31 mouse cellular contexts compared by ENCODE assay signal in the genomic region with DNA sequence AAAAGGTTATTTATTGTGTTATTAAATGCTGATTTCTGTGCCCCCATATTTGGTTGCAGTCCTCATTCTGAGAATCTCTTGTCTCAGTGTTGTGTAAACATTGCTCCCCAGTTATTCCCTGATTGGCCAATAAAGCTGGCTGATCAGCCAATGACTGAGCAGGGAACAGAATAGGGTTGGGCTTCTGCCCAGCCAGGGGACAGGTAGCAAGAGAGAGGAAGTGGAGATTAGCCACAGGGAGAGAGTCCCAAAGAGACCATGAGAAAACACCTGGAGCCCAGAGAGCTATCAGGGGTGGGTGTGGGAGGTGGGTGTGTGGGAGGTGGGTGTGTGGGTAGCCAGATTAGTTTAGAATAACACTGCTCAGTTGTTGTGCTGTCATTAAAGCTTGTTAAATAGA. TPM values are rescaled to one million over a fixed set of nuclear protein-coding genes. Genes with fewer than 3 reads are reported as not detected.
A peak's percentile ranks its signal among the peaks of the same experiment; 100 is the strongest.
DNase-seq lines count a peak whose midpoint lies in the region; ATAC-seq and TF ChIP-seq lines count a peak whose summit lies in the region.
"Had no signal": no experiment of that assay in that cellular context is flagged by ENCODE, and none has a peak within 500 bp of the region (broad histone marks: within the 10 kb centered on the region; RNA-seq: fewer than 3 reads in every experiment).

No protein-coding gene starts in this region.

- no peaks in the 10 kb centered on the region for H3K36me3 ChIP-seq in kidney, adult 2 months (ENCODE audit: control insufficient read depth, insufficient read depth, low read length)
- no peaks in the 10 kb centered on the region for H3K36me3 ChIP-seq in liver, embryonic 16.5 days (ENCODE audit: control insufficient read depth, insufficient read depth)
- H3K36me3 ChIP-seq: embryonic facial prominence, embryonic 13.5 days; heart, embryonic 12.5 days; limb, embryonic 10.5 days; limb, embryonic 15.5 days; lung, embryonic 15.5 days had no signal

- no peak overlapping the region for H3K4me3 ChIP-seq in kidney, adult 2 months (ENCODE audit: insufficient read depth, low read depth, low read length)
- H3K4me3 ChIP-seq in liver, embryonic 16.5 days (ENCODE audit: low read depth, low read length), result no peak overlapping the region
- H3K4me3 ChIP-seq: embryonic facial prominence, embryonic 13.5 days; erythroblast, embryonic 14.5 days; gastrocnemius, adult 2 months; heart, adult 2 months; heart, embryonic 12.5 days; limb, embryonic 10.5 days; limb, embryonic 15.5 days; lung, embryonic 15.5 days had no signal

- no peaks in the 10 kb centered on the region; the same call in 1 of the 2 replicates for H3K4me1 ChIP-seq in kidney, adult 2 months (ENCODE audit: control insufficient read depth, insufficient read depth, low read length)
- H3K4me1 ChIP-seq in liver, embryonic 16.5 days (ENCODE audit: control insufficient read depth, low read depth, low read length), result no peaks in the 10 kb centered on the region
- H3K4me1 ChIP-seq: embryonic facial prominence, embryonic 13.5 days; limb, embryonic 10.5 days; limb, embryonic 15.5 days; lung, embryonic 15.5 days had no signal

- no peaks in the 10 kb centered on the region for H3K27me3 ChIP-seq in kidney, adult 2 months (replicated peaks; ENCODE audit: control insufficient read depth, insufficient read depth, low read length)
- H3K27me3 ChIP-seq in liver, embryonic 16.5 days (ENCODE audit: control insufficient read depth, insufficient read depth, low read depth, low read length), result no peaks in the 10 kb centered on the region
- H3K27me3 ChIP-seq: embryonic facial prominence, embryonic 13.5 days; heart, embryonic 12.5 days; limb, embryonic 15.5 days; lung, embryonic 15.5 days had no signal

- TF ChIP-seq CTCF in kidney, adult 2 months (conservative IDR thresholded peaks at IDR 0.05; ENCODE audit: insufficient read depth, insufficient read length, low read depth, low read length), result no peak

- no peak overlapping the region for H3K9ac ChIP-seq in liver, embryonic 16.5 days (ENCODE audit: low read depth, low read length)
- H3K9ac ChIP-seq: embryonic facial prominence, embryonic 13.5 days; heart, embryonic 12.5 days; hindbrain, embryonic 14.5 days; limb, embryonic 15.5 days; lung, embryonic 15.5 days had no signal

- TF ChIP-seq POLR2A in kidney, adult 2 months (IDR thresholded peaks at IDR 0.05; ENCODE audit: low read depth, low read length), result no peak

- DNase-seq in kidney, adult 2 months, result peak; percentile 12
- no peak for DNase-seq in kidney, postnatal 10 days
- DNase-seq in retina, postnatal 1 day, result peak; percentile 17
- no peak for DNase-seq in retina, embryonic 14.5 days (ENCODE audit: low spot score)
- DNase-seq in B cell, adult 2 months, result no peak
- no peak for DNase-seq in thymus, postnatal 14 days
- no peak for DNase-seq in cerebellum, adult 11 months
- DNase-seq: adrenal gland, adult 2 months; cerebellum, adult 9-11 months; embryo, embryonic 11 days; gastrocnemius, adult 2 months; gastrocnemius, postnatal 36 days; heart, adult 2 months; kidney, adult 18-20 months; kidney, postnatal 36 days had no signal

- H3K4me2 ChIP-seq in liver, embryonic 16.5 days (ENCODE audit: low read depth, low read length), result no peak overlapping the region
- H3K4me2 ChIP-seq: embryonic facial prominence, embryonic 13.5 days; heart, embryonic 12.5 days; hindbrain, embryonic 14.5 days; limb, embryonic 15.5 days; lung, embryonic 15.5 days; midbrain, embryonic 11.5 days had no signal

- no peaks in the 10 kb centered on the region for H3K9me3 ChIP-seq in liver, embryonic 16.5 days (replicated peaks; ENCODE audit: control insufficient read depth, low read length)
- H3K9me3 ChIP-seq: embryonic facial prominence, embryonic 13.5 days; heart, embryonic 12.5 days; limb, embryonic 10.5 days; limb, embryonic 15.5 days; lung, embryonic 15.5 days had no signal

- ATAC-seq in liver, embryonic 16.5 days (ENCODE audit: low read depth), result peak; percentile 70; the same call in 1 of the 2 replicates
- ATAC-seq: activated CD4-positive, CD25-positive, alpha-beta regulatory T cell, adult 4 months; forebrain, embryonic 16.5 days; inflammation-experienced regulatory T-cells, adult 6 months; midbrain, embryonic 16.5 days had no signal

- H3K27ac ChIP-seq in kidney, adult 2 months (ENCODE audit: insufficient read depth, low read depth, low read length), result no peak overlapping the region
- no peak overlapping the region for H3K27ac ChIP-seq in liver, embryonic 16.5 days (ENCODE audit: low read length)
- H3K27ac ChIP-seq: embryonic facial prominence, embryonic 13.5 days; gastrocnemius, adult 2 months; heart, adult 2 months; hindbrain, embryonic 14.5 days; limb, embryonic 10.5 days; limb, embryonic 15.5 days; lung, embryonic 15.5 days had no signal

RNA-seq across cellular contexts. Expression of a gene that starts 3.7 kb away (rescaled TPM):
- 0.08 and 0.15 TPM in 2 replicates for polyA plus RNA-seq in kidney, adult 2 months (2012; rRNA removed)
- not detected in 2 replicates for polyA plus RNA-seq in liver, embryonic 16.5 days (2015; fragmentation: Nextera tagmentation; extraction: Ambion mirVana)
- polyA plus RNA-seq: adrenal gland, adult 2 months; embryonic facial prominence, embryonic 13.5 days; erythroblast, embryonic 14.5 days; forebrain, embryonic 11.5 days; forebrain, embryonic 16.5 days; heart, embryonic 12.5 days; heart, postnatal 0 days; hindbrain, embryonic 14.5 days; inflammation-experienced regulatory T-cells, adult 6 months; limb, embryonic 10.5 days; limb, embryonic 15.5 days; midbrain, embryonic 11.5 days; midbrain, embryonic 16.5 days; neural tube, embryonic 11.5 days had no signal

RNA-seq across cellular contexts. Expression of a gene that starts 20.3 kb away (rescaled TPM):
- 0.06 and 0.08 TPM in 2 replicates for polyA plus RNA-seq in kidney, adult 2 months (2012; rRNA removed)
- not detected in 2 replicates for polyA plus RNA-seq in liver, embryonic 16.5 days (2015; fragmentation: Nextera tagmentation; extraction: Ambion mirVana)
- polyA plus RNA-seq: activated CD4-positive, CD25-positive, alpha-beta regulatory T cell, adult 4 months; adrenal gland, adult 2 months; embryonic facial prominence, embryonic 13.5 days; erythroblast, embryonic 14.5 days; forebrain, embryonic 11.5 days; forebrain, embryonic 16.5 days; heart, embryonic 12.5 days; heart, postnatal 0 days; inflammation-experienced regulatory T-cells, adult 6 months; limb, embryonic 10.5 days; midbrain, embryonic 11.5 days had no signal

RNA-seq across cellular contexts. Expression of a gene that starts 34.3 kb away (rescaled TPM):
- polyA plus RNA-seq in kidney, adult 2 months (2012; rRNA removed), result 5.6 and 8.0 TPM in 2 replicates
- polyA plus RNA-seq in liver, embryonic 16.5 days (2015; fragmentation: Nextera tagmentation; extraction: Ambion mirVana), result 9.5 and 10.2 TPM in 2 replicates

RNA-seq across cellular contexts. Expression of a gene that starts 34.5 kb away (rescaled TPM):
- polyA plus RNA-seq in kidney, adult 2 months (2012; rRNA removed), result 9.8 and 11.6 TPM in 2 replicates
- polyA plus RNA-seq in liver, embryonic 16.5 days (2015; fragmentation: Nextera tagmentation; extraction: Ambion mirVana), result 9.4 and 10.5 TPM in 2 replicates

Comparison
In these comparisons a context has a peak if more than half of its experiments do, and no peak if none do; other contexts are left out.
1. DNase-seq: peak in kidney, adult 2 months (single experiment) and retina, postnatal 1 day (single experiment); none in kidney, postnatal 10 days (single experiment), retina, embryonic 14.5 days (single experiment), B cell, adult 2 months (0 of 2), thymus, postnatal 14 days (single experiment) and cerebellum, adult 11 months (single experiment).